Mouse (Mus musculus) ES-E14 (cell line): ENCODE measurements around the gene Gtse1.

Experiments
- HCFC1 ChIP-seq: IDR thresholded peaks from 2 replicates; pipeline ENCODE4 v1.6.1; 2012; ENCODE audit warnings: low read length, inconsistent platforms, borderline replicate concordance; ENCODE audit not compliant: insufficient read depth
- MAFK ChIP-seq: IDR thresholded peaks from 2 replicates; pipeline ENCODE4 v1.6.1; 2014; ENCODE audit warnings: mild to moderate bottlenecking, low read depth, low read length, inconsistent platforms; ENCODE audit not compliant: insufficient read depth
- ZNF384 ChIP-seq: IDR thresholded peaks from 2 replicates; pipeline ENCODE4 v1.6.1; 2012; ENCODE audit warnings: low read depth, low read length, inconsistent platforms

DNA sequence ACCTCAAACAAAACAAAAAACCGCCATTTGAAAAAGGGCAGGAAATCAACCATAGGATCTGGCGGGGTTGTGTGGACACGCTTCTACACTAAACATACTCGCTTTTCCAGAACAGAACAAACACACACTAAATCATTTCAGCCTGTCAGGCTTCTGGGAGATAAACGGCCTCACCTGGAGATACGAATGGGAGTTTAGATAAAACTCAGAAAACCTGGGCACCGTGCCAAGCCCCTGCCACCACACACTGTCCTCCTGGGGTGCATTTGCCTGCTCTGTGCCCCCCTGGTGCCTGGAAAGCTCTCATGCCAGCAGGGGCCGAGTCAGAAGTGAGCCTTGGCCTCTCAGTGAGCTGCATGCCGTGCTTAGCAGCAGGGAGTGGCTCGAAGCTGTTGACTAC is 50.4 kb downstream of the Gtse1 start:
- TF ChIP-seq ZNF384 (no peak), MAFK (no peak), HCFC1 (no peak)
